ENCODE assay signal across 9 mouse cellular contexts in the genomic region with DNA sequence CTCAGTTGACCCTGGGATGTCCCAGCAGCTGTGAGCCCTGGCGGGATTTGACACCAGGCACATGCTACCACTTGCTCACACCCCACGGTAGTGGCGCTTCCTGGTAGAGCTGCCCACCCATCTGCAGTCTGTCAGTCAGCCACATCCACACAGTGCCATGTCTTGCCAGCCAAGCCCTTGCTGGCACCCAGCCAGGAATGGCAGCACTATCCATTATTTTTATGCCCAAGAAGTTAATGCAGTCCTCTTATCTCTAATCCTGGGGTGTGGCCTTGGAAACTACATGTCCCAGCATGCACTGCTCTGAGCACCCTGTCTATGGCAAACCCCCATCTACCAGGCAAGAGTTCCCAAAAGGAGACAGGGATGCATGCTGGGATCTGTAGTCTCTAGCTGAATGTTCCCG.
A peak's percentile ranks its signal among the peaks of the same experiment; 100 is the strongest.
DNase-seq lines count a peak whose midpoint lies in the region; ATAC-seq lines count a peak whose summit lies in the region.
"Had no signal": no experiment of that assay in that cellular context is flagged by ENCODE, and none has a peak within 500 bp of the region (broad histone marks: within the 10 kb centered on the region; RNA-seq: fewer than 3 reads in every experiment).

No protein-coding gene starts in this region.

- DNase-seq in forebrain, embryonic 11.5 days (ENCODE audit: low spot score): no peak
- DNase-seq in midbrain, embryonic 10.5 days (ENCODE audit: low spot score): no peak
- peak; percentile 39 for DNase-seq in right cerebral cortex, adult 18-20 months
- DNase-seq in thymus, postnatal 25 days: no peak

- H3K27me3 ChIP-seq in forebrain, embryonic 12.5 days: peaks cover 44% of the 10 kb centered on the region
- peaks cover 12% of the 10 kb centered on the region for H3K27me3 ChIP-seq in forebrain, embryonic 11.5 days (ENCODE audit: control insufficient read depth, insufficient read depth, low read length)
- H3K27me3 ChIP-seq in midbrain, embryonic 10.5 days (ENCODE audit: low read depth, poor library complexity, severe bottlenecking): peaks cover 95% of the 10 kb centered on the region
- peaks cover 76% of the 10 kb centered on the region for H3K27me3 ChIP-seq in midbrain, embryonic 13.5 days
- H3K27me3 ChIP-seq in forebrain, embryonic 16.5 days (replicated peaks; ENCODE audit: control insufficient read depth, insufficient read depth, low read length): no peaks in the 10 kb centered on the region; the same call in 1 of the 2 replicates

- H3K9me3 ChIP-seq in forebrain, embryonic 12.5 days: no peaks in the 10 kb centered on the region
- no peaks in the 10 kb centered on the region for H3K9me3 ChIP-seq in forebrain, embryonic 11.5 days (ENCODE audit: control insufficient read depth, low read length)
- H3K9me3 ChIP-seq in midbrain, embryonic 10.5 days (replicated peaks): no peaks in the 10 kb centered on the region
- no peaks in the 10 kb centered on the region for H3K9me3 ChIP-seq in midbrain, embryonic 13.5 days
- H3K9me3 ChIP-seq in forebrain, embryonic 16.5 days (ENCODE audit: control insufficient read depth, low read length): no peaks in the 10 kb centered on the region
- H3K9me3 ChIP-seq: limb, embryonic 13.5 days had no signal

- H3K9ac ChIP-seq in forebrain, embryonic 12.5 days: no peak overlapping the region
- H3K9ac ChIP-seq in forebrain, embryonic 11.5 days (ENCODE audit: low read length): no peak overlapping the region
- no peak overlapping the region for H3K9ac ChIP-seq in midbrain, embryonic 13.5 days (replicated peaks)
- no peak overlapping the region for H3K9ac ChIP-seq in forebrain, embryonic 16.5 days (replicated peaks; ENCODE audit: low read depth, low read length)
- H3K9ac ChIP-seq: limb, embryonic 13.5 days had no signal

- ATAC-seq in forebrain, embryonic 12.5 days (ENCODE audit: low FRiP score): peak; percentile 24; the same call in 1 of the 2 replicates
- no peak for ATAC-seq in forebrain, embryonic 11.5 days (replicated peaks; ENCODE audit: low FRiP score)
- ATAC-seq in midbrain, embryonic 13.5 days: no peak
- peak; percentile 78 for ATAC-seq in forebrain, embryonic 16.5 days
- ATAC-seq in erythroblast, adult 5-6 weeks (replicated peaks; ENCODE audit: low FRiP score, poor library complexity, severe bottlenecking): no peak

- 80% methylated on average over 4 of the region's 4 CpGs for WGBS in forebrain, embryonic 12.5 days
- WGBS in forebrain, embryonic 11.5 days: 77% methylated on average over 4 of the region's 4 CpGs
- WGBS in midbrain, embryonic 10.5 days: 81% methylated on average over 4 of the region's 4 CpGs
- whole genome bisulfite sequencing in midbrain, embryonic 13.5 days: 83% methylated on average over 4 of the region's 4 CpGs
- WGBS in forebrain, embryonic 16.5 days: 55% methylated on average over 4 of the region's 4 CpGs

- H3K4me2 ChIP-seq in forebrain, embryonic 12.5 days: no peak overlapping the region
- H3K4me2 ChIP-seq in forebrain, embryonic 11.5 days (ENCODE audit: low read depth, low read length, severe bottlenecking): no peak overlapping the region
- H3K4me2 ChIP-seq in midbrain, embryonic 13.5 days (replicated peaks): no peak overlapping the region
- H3K4me2 ChIP-seq in forebrain, embryonic 16.5 days (ENCODE audit: low read length): no peak overlapping the region
- H3K4me2 ChIP-seq: limb, embryonic 13.5 days had no signal

- no peaks in the 10 kb centered on the region for H3K36me3 ChIP-seq in forebrain, embryonic 12.5 days (replicated peaks)
- no peaks in the 10 kb centered on the region; the same call in 1 of the 2 replicates for H3K36me3 ChIP-seq in forebrain, embryonic 11.5 days (ENCODE audit: control insufficient read depth, insufficient read depth, low read length)
- peaks cover 21% of the 10 kb centered on the region for H3K36me3 ChIP-seq in midbrain, embryonic 10.5 days
- H3K36me3 ChIP-seq in midbrain, embryonic 13.5 days: no peaks in the 10 kb centered on the region
- H3K36me3 ChIP-seq in forebrain, embryonic 16.5 days (ENCODE audit: control insufficient read depth, insufficient read depth): no peaks in the 10 kb centered on the region
- H3K36me3 ChIP-seq: limb, embryonic 13.5 days had no signal

- peaks cover 36% of the 10 kb centered on the region for H3K4me1 ChIP-seq in forebrain, embryonic 12.5 days
- H3K4me1 ChIP-seq in forebrain, embryonic 11.5 days (replicated peaks; ENCODE audit: control insufficient read depth, insufficient read depth, low read length): peaks cover 16% of the 10 kb centered on the region
- H3K4me1 ChIP-seq in midbrain, embryonic 10.5 days: peaks cover 49% of the 10 kb centered on the region
- peaks cover 39% of the 10 kb centered on the region for H3K4me1 ChIP-seq in midbrain, embryonic 13.5 days (replicated peaks)
- peaks cover 20% of the 10 kb centered on the region for H3K4me1 ChIP-seq in forebrain, embryonic 16.5 days (replicated peaks; ENCODE audit: control insufficient read depth, insufficient read depth, low read length)

- no peak overlapping the region for H3K4me3 ChIP-seq in forebrain, embryonic 12.5 days (replicated peaks)
- H3K4me3 ChIP-seq in forebrain, embryonic 11.5 days (ENCODE audit: low read depth, low read length): no peak overlapping the region
- H3K4me3 ChIP-seq in midbrain, embryonic 10.5 days: no peak overlapping the region
- H3K4me3 ChIP-seq in midbrain, embryonic 13.5 days (replicated peaks): no peak overlapping the region
- H3K4me3 ChIP-seq in forebrain, embryonic 16.5 days (replicated peaks; ENCODE audit: low read length): no peak overlapping the region
- H3K4me3 ChIP-seq: limb, embryonic 13.5 days had no signal

- no peak overlapping the region for H3K27ac ChIP-seq in forebrain, embryonic 12.5 days
- H3K27ac ChIP-seq in forebrain, embryonic 11.5 days (ENCODE audit: low read depth, low read length): no peak overlapping the region
- peak overlapping the region; percentile 34; the same call in 1 of the 2 replicates for H3K27ac ChIP-seq in midbrain, embryonic 10.5 days (replicated peaks)
- no peak overlapping the region for H3K27ac ChIP-seq in midbrain, embryonic 13.5 days
- no peak overlapping the region for H3K27ac ChIP-seq in forebrain, embryonic 16.5 days (ENCODE audit: low read length)
- H3K27ac ChIP-seq: limb, embryonic 13.5 days had no signal

Comparison
In these comparisons a context has a peak if more than half of its experiments do, and no peak if none do; other contexts are left out.
1. ATAC-seq: peak in forebrain, embryonic 12.5 days (single experiment) and forebrain, embryonic 16.5 days (single experiment); none in forebrain, embryonic 11.5 days (single experiment), midbrain, embryonic 13.5 days (single experiment) and erythroblast, adult 5-6 weeks (single experiment).